Mouse (Mus musculus) layer of hippocampus, adult 8-10 months (tissue): ENCODE results near the gene Shroom2. TPM values are rescaled to one million over a fixed set of nuclear protein-coding genes. Genes with fewer than 3 reads are reported as not detected.

ENCODE experiments used
- DNase-seq, 2 experiments: peaks; one replicate each; pipeline ENCODE4 v3.0.0; 2022; ENCODE audit warnings: low spot score in 2 of 2
- total RNA-seq, 4 experiments: library from RNA; stranded (reverse); gene quantifications; 2 replicates each; pipeline ENCODE4 v1.2.4; 2022

The Shroom2 gene
- total RNA-seq, 4 experiments from 2014 or later = 75.8 to 93.8 (median 82.7) TPM

GRCm38 (mm10) chrX:152703624-152704023 lies 65.6 kb downstream of the Shroom2 start:
- no peak for DNase-seq

DNA sequence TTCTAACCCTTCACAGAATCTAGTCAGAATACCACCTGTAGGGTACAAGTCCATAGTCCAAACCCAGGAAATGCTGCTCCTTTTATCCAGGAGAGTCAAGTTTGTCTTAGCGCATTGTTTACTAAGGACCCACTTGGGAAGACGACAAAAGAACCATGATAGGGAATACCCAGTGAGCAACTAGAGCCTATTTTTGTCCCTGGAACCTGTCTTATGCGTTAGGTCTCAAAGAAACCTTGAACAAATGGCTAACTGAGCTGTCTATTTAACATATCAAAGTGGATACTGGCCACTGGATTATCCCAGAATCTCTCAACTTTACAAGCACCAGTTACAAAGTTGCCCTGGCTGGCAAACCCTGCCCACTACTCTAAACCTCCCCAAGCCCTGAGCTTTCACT lies 67.6 kb downstream of the Shroom2 start:
- DNase-seq = no peak

GRCm38 (mm10) chrX:152690788-152691291 lies 78.4 kb downstream of the Shroom2 start:
- no peak for DNase-seq

DNA sequence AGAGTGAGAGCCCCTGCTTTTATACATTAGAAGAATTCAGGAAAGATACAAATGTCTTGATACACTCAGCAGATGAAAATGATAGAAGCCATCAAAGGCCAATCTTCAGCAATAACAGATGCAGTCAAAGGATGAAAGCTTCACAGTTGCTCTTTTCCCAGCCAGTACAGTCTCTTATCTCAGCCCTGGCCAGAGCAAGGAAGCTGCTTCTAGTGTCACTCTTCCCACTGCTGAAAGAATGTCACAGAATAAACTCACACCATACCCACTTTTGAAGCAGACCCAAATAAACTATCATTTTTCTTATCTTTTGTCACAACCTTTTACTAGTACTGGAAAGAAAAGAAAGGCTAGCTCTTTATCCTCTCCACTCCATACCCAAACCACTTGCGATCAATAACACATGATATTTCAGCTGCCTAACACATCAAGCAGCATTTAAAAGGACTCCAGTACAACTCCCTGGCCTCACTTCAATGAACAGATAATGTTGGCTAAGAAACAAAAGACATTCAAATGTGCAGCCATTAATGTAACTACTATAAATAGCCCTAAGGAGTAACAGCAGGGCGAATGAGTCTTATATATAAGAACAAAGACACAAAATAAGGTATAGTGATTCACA lies 90.0 kb downstream of the Shroom2 start:
- DNase-seq = no peak

DNA sequence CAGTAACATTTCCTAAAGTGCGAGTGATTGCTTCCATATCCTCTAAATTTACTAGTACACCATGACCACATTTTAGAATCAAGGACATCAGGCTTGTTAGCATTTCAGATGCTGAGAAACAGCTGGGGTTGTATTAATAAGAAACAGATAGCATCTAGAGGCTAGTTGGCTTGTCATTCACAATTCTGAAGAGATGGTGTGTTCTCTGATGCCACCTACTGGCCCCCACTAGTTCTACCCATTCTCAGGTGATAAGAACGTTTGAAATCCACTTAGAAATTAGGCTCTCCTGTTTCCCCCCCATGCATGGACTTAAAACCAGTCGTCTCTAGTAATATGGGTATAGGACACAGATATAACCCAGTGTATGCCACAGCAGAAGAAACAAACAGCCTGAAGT lies 92.9 kb downstream of the Shroom2 start:
- peak in 1 of 2 experiments; percentile 47 for DNase-seq

DNA sequence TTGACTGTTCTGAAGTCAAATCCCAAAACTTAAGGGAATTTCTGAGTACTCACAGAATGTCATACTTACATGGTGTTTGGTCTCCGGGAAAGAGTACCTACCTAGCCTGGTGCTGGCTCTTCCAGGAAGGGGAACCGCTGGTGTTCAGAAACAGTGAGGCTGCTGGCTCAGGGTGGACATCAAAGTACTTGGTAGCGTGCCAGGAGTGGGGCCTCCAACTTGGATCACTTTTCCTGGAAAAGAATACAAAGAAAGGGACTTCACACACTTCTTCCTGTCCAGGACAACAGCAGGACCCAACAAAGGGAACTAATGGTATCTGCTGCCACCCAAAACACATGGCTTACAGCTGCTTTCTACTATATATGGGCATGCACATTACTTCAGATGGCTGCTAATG lies 95.8 kb downstream of the Shroom2 start:
- no peak for DNase-seq

DNA sequence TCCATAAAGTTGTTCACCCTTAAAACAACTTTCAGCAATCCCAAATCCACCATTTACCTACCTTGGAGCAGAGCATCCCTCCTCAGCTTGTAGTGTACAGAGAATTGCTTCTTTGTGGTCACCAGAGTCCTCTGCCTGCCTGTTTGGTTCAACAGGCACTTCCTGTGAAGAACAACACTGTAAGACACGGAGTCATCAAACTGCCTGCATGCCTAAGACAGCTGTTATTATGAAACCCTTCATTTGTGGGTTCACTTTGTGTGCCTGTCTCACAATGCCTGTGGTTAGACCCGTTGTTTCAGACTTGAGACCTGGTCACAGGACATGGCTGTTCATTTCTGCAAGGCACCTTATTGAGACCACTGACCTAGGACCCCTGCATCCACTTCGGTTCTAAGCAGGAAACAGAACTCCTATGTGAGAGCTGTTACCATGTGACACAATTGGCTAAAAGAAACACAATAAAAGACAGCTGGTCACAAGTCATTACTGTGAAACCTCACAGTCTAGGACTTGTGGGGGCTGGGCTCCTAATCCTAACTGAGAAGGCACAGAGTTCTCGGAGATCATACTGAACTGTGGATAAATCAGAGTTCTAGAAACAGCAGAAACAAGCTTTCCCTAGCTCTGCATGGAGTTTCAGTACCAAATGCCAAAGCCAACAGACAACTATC lies 111.8 kb downstream of the Shroom2 start:
- DNase-seq = no peak

DNA sequence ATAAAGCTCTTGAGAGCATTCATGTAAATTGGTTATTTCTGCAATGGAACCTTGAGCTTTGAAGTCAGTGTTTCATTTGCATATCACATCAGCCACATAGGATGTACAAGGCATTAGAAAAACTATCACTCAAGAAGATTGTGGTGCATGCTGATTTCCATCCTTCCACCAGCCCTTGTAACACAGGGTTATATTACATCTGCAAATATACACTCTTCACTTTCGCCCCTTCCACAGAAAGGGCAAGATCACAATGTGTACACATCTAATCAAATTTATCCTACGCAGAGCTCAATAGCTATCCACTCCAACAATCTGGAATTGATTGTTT lies 112.7 kb downstream of the Shroom2 start:
- no peak for DNase-seq

GRCm38 (mm10) chrX:152655796-152656608 lies 113.3 kb downstream of the Shroom2 start:
- DNase-seq = peak; percentile 25 to 39

DNA sequence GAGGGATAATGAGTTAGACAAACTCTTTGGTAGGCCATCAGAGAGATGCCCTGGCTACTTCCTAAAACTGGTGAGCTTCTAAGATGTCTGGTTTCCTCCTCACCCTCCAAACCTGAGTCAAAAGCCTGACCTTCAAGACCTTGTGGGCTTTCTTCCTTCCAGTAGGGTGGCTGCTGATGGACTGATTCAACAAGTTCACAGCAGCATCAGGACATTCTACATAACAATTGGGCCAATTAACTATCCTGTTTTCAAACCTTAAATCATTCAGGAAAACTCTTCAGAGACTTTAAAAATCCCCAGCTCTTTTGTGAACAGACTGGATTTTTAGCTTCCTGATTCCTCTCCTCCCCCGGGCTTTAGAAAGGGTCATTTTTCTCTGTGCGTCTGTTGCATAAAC lies 116.6 kb downstream of the Shroom2 start:
- no peak for DNase-seq

DNA sequence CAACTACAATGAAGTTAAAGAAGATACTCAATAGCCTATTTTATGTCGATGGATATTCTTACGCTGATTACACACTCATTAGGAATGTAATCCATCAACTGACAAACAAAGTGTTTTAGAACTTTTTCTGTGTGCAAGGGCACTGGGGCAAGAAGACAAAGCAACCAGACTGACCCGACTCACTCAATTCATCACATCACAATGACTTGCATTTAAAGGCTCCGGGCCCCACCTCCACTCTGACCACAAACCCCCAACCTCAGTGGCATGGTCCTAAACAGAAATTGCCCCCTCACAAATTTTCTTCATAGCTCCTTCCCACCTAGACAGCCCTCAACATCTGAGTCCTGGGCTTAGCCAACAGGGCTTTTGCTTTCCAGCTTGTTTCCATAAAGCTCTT lies 124.4 kb downstream of the Shroom2 start:
- DNase-seq = no peak

GRCm38 (mm10) chrX:152643679-152644638 lies 125.3 kb downstream of the Shroom2 start:
- peak in 1 of 2 experiments; percentile 19 for DNase-seq

GRCm38 (mm10) chrX:152643201-152643600 lies 126.1 kb downstream of the Shroom2 start:
- no peak for DNase-seq

GRCm38 (mm10) chrX:152642627-152643026 lies 126.6 kb downstream of the Shroom2 start:
- DNase-seq = no peak

- no peak for DNase-seq
These were observed 133.9 kb downstream of the Shroom2 start for GRCm38 (mm10) chrX:152635397-152635796.

DNA sequence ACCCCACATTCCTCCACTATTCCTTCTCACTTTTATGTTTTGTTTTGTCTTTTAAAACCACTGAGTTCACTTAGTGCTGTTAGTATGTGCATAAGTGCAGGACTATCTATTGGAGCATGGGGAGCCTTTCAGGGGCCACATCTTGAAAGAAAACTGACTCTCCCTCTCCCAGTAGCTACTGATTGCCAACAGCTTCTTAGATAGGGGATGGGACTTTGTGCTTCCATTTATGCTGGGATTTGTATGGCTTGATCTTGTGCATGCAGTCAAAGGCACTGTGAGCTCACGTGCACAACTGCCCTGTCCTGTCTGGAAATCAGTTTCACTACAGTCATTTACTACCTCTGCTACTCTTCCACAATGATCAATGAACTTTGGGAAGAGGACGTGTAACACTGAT lies 147.9 kb downstream of the Shroom2 start:
- DNase-seq = no peak

DNA sequence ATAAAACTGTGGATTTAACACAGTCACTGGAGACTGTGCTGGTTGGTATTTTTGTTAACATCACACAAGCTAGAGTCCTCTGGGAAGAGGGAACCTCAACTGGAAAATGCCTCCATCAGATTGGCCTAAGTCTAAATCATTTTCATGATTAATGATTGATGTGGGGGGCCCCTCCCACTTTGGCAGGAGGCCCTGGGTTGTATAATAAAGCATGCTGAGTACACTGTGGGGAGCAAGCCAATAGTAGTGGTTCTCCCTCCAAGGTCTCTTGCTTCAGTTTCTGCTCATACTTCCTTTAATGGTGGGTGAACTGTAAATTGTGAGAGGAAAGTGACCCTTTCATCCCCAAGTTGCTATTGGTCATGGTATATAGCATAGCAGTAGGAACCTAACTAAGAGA lies 148.3 kb downstream of the Shroom2 start:
- no peak for DNase-seq

- peak in 1 of 2 experiments; percentile 7 for DNase-seq
These were observed 150.8 kb downstream of the Shroom2 start for GRCm38 (mm10) chrX:152618464-152618863.

DNA sequence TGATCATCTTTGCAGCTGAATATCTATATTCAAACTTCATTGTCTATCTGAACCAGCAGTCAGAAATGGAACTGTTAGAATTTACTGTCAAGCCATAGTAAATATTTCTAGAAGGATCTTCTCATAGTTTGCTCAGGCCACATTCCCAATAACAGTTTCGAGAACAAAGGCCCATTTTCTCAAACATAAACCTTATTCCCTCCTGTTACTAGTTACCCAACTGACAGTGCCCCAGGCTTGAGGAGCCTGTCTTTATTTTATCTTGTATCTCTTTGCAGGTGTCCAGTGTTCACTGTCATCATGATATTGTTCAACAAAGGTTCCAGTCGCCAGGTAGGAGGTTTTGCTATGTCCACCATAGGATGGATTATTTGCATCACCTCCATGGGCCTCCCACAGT lies 206.2 kb downstream of the Shroom2 start, which contains the start of gene Cldn34a:
Cldn34a (plus strand) TSS at position 301 of the 400 bp plus-strand sequence.
- DNase-seq = no peak
